Mouse (Mus musculus) heart, embryonic 11.5 days (tissue): ENCODE measurements at regions not wholly inside any gene's neighbourhood (a gene's known extent, or its start where the extent isn't known, plus 50 kb on each side); places are given as distances from the start of the nearest gene placed in this dataset.

Experiments used
- ATAC-seq: fragments of 200-750 bp; cut with Nextera tagmentation; replicated peaks from 2 replicates; pipeline ENCODE4 v1.8.0; 2017; ENCODE audit warnings: moderate library complexity; ENCODE audit not compliant: insufficient number of reproducible peaks, low FRiP score, low TSS enrichment
- H3K27ac ChIP-seq: fragments of 300-500 bp; sonication (generic); 2 replicates; pipeline ENCODE4 v1.5.1; 2014; ENCODE audit warnings: mild to moderate bottlenecking, low read depth, low read length
- H3K27me3 ChIP-seq: fragments of 300-500 bp; sonication (generic); 2 replicates; pipeline ENCODE4 v1.6.1; 2014; ENCODE audit warnings: mild to moderate bottlenecking, low read length, mixed read lengths; ENCODE audit not compliant: control insufficient read depth, insufficient read depth
- H3K36me3 ChIP-seq: fragments of 300-500 bp; sonication (generic); 2 replicates; pipeline ENCODE4 v1.6.1; 2014; ENCODE audit warnings: mild to moderate bottlenecking, low read length, moderate library complexity, mixed read lengths; ENCODE audit not compliant: control insufficient read depth, insufficient read depth
- H3K4me1 ChIP-seq: fragments of 300-500 bp; sonication (generic); 2 replicates; pipeline ENCODE4 v1.6.1; 2014; ENCODE audit warnings: low read length; ENCODE audit not compliant: control insufficient read depth, insufficient read depth
- H3K4me2 ChIP-seq: fragments of 300-500 bp; sonication (generic); 2 replicates; pipeline ENCODE4 v1.6.1; 2014; ENCODE audit warnings: mild to moderate bottlenecking, moderate library complexity
- H3K4me3 ChIP-seq: fragments of 300-500 bp; sonication (generic); 2 replicates; pipeline ENCODE4 v1.5.1; 2014; ENCODE audit warnings: low read depth, low read length
- H3K9ac ChIP-seq: fragments of 300-500 bp; sonication (generic); 2 replicates; pipeline ENCODE4 v1.6.1; 2014; ENCODE audit warnings: mild to moderate bottlenecking, low read depth, low read length, moderate library complexity
- H3K9me3 ChIP-seq: fragments of 300-500 bp; sonication (generic); replicated peaks from 2 replicates; pipeline ENCODE4 v1.6.1; 2016; ENCODE audit warnings: low read length; ENCODE audit not compliant: control insufficient read depth
- WGBS: fragments of 180-500 bp; shearing (Covaris S2); extraction: QIAGEN DNeasy Blood & Tissue Kit; methylation state at CpG from one replicate; pipeline ENCODE4 v1.1.7; 2014; ENCODE audit not compliant: insufficient replicate concordance; 5-methylcytosine and 5-hydroxymethylcytosine counted together

- Histone ChIP-seq H3K9ac (no peak overlapping the region), H3K4me1 (no peaks in the 10 kb centered on the region; the same call in 1 of the 2 replicates), H3K4me2 (no peak overlapping the region), H3K36me3 (no peaks in the 10 kb centered on the region), H3K4me3 (no peak overlapping the region), H3K9me3 (no peaks in the 10 kb centered on the region), H3K27ac (no peak overlapping the region), H3K27me3 (no peaks in the 10 kb centered on the region)
- no peak for ATAC-seq
- WGBS: 83% methylated on average over 2 of the region's 2 CpGs
Measured at GRCm38 (mm10) chr5:74927543-74927942, 117.0 kb downstream of the Chic2 start.

- Histone ChIP-seq H3K9me3 (no peaks in the 10 kb centered on the region; the same call in 1 of the 2 replicates), H3K4me3 (no peak overlapping the region), H3K9ac (no peak overlapping the region), H3K4me2 (no peak overlapping the region), H3K36me3 (no peaks in the 10 kb centered on the region), H3K4me1 (no peaks in the 10 kb centered on the region), H3K27ac (no peak overlapping the region), H3K27me3 (no peaks in the 10 kb centered on the region)
- 80% methylated on average over 10 of the region's 10 CpGs for WGBS
- no peak for ATAC-seq
Measured at GRCm38 (mm10) chr5:74925769-74926168, 118.8 kb downstream of the Chic2 start.

DNA sequence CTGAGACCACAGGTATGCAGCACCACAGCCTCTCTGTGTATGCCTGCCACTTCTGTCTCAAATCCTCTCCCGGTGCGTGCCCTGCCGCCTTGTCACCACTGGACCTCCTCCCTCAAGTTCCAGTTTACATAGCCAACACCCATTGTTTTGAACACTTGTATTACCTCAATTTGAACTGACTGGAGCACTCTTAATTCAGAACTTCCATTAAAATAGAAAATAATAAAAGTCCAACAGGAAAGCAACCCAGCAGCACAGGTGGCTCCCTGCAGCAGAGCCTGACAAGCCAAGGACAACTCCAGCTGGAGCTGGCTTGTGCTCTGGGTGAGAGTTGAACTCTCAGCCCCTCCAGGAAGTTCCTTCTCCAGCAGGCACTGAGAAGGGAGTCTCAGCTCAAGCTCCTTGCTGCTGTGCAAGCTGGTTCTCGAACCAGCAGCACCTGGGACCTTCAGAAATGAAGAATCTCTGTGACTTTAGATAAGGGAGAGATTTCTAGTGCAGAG is 120.5 kb downstream of the Chic2 start:
- H3K27me3 ChIP-seq: no peaks in the 10 kb centered on the region
- no peak overlapping the region for H3K27ac ChIP-seq
- H3K4me1 ChIP-seq: no peaks in the 10 kb centered on the region
- no peak overlapping the region for H3K4me3 ChIP-seq
- H3K9me3 ChIP-seq: no peaks in the 10 kb centered on the region; the same call in 1 of the 2 replicates
- no peak overlapping the region for H3K9ac ChIP-seq
- ATAC-seq: no peak
- no peak overlapping the region for H3K4me2 ChIP-seq
- no peaks in the 10 kb centered on the region for H3K36me3 ChIP-seq
- WGBS: 77% methylated on average over 4 of the region's 4 CpGs

DNA sequence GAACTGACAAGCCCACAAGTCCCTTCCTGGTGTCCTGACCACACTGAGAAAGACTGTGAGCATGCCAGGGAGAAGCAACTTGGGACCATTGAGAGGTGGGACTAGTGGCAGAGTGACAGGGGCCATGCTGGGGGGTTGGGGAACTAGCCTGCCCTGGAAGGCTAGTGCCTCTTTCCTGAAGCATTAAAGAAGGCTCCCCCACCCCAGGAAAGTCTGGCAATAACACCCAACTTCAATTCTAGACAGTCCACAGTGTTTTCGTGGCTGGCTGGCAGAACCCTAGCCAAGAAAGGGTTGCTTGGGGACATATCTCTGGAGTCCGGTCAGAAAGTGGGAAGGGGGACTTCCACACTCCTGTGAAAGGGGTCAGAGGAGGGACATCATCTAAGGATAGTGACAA is 121.2 kb downstream of the Chic2 start:
- Histone ChIP-seq H3K4me3 (no peak overlapping the region), H3K27ac (no peak overlapping the region), H3K4me1 (no peaks in the 10 kb centered on the region), H3K27me3 (no peaks in the 10 kb centered on the region), H3K9ac (no peak overlapping the region), H3K4me2 (no peak overlapping the region), H3K9me3 (no peaks in the 10 kb centered on the region; the same call in 1 of the 2 replicates), H3K36me3 (no peaks in the 10 kb centered on the region)
- no peak for ATAC-seq
- 72% methylated on average over 2 of the region's 2 CpGs for WGBS

- Histone ChIP-seq H3K9ac (no peak overlapping the region), H3K4me1 (no peaks in the 10 kb centered on the region), H3K4me2 (no peak overlapping the region), H3K27me3 (no peaks in the 10 kb centered on the region), H3K27ac (no peak overlapping the region), H3K36me3 (no peaks in the 10 kb centered on the region), H3K4me3 (no peak overlapping the region), H3K9me3 (no peaks in the 10 kb centered on the region; the same call in 1 of the 2 replicates)
- WGBS: 65% methylated on average over 6 of the region's 6 CpGs
- ATAC-seq: no peak
Measured at GRCm38 (mm10) chr5:74922881-74923280, 121.7 kb downstream of the Chic2 start.

GRCm38 (mm10) chr5:74920939-74921338 is 123.6 kb downstream of the Chic2 start:
- Histone ChIP-seq H3K27me3 (no peaks in the 10 kb centered on the region), H3K36me3 (no peaks in the 10 kb centered on the region), H3K27ac (no peak overlapping the region), H3K4me1 (no peaks in the 10 kb centered on the region), H3K4me3 (no peak overlapping the region), H3K9ac (no peak overlapping the region), H3K4me2 (no peak overlapping the region), H3K9me3 (no peaks in the 10 kb centered on the region; the same call in 1 of the 2 replicates)
- no peak for ATAC-seq
- WGBS: 17% methylated on average over 2 of the region's 2 CpGs

DNA sequence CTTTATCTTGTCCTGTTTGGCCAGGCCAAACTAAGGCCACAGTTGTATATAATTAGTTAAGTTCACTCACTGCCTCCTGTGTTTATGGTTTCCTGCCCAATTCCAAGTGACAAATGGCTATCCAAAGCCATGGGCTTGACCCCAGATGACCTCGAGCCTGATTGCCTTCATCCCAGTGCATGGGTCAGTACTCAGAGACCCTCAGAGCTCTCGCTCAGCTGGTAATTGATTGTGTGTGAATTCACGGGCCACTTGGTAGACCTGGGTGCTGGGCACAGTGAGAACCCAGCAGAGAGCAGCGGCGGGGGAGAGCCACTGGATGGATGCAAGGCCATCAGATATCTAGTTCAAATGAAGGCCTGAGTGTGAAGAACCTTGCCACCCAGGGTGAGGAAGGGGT is 124.1 kb downstream of the Chic2 start:
- Histone ChIP-seq H3K9ac (no peak overlapping the region), H3K36me3 (no peaks in the 10 kb centered on the region), H3K4me2 (no peak overlapping the region), H3K27ac (no peak overlapping the region), H3K27me3 (no peaks in the 10 kb centered on the region), H3K9me3 (no peaks in the 10 kb centered on the region; the same call in 1 of the 2 replicates), H3K4me3 (no peak overlapping the region), H3K4me1 (no peaks in the 10 kb centered on the region)
- 24% methylated on average over 5 of the region's 5 CpGs for WGBS
- no peak for ATAC-seq

DNA sequence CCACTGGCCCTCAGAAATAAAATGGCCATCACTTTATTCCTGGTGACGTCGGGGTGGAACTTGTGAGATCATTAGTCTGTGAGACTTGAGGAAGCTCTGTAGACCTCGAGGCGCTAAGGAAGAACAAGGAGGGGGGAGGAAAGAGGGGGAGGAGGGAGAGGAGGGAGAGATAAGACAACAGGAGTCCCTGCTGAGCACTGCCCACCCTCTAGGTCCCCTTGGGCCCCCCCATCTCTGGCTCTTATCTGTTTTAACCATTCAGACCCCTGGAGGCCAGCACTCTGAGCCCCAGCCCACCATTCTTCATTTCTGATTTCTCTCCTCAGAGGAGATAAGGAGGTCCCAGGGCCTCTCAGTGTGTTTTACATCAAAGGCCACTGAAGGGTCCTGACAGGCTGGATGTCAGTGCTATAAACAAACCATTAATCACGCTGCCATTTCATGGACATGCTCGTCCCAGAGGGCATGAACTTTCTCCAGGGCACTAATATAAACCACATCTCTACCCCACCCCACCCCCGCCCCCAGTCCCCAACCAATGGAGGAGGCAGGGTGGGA is 139.0 kb downstream of the Chic2 start:
- H3K4me3 ChIP-seq: no peak overlapping the region
- H3K27me3 ChIP-seq: no peaks in the 10 kb centered on the region
- H3K4me2 ChIP-seq: no peak overlapping the region
- H3K36me3 ChIP-seq: no peaks in the 10 kb centered on the region
- ATAC-seq: peak; percentile 67; the same call in 1 of the 2 replicates
- no peak overlapping the region for H3K9ac ChIP-seq
- peaks cover 16% of the 10 kb centered on the region for H3K4me1 ChIP-seq
- 0 out of 2 replicates have a peak, but pooled peaks cover 3% of the 10 kb centered on the region for H3K9me3 ChIP-seq
- H3K27ac ChIP-seq: 0 out of 2 replicates have a peak overlapping the region, but pooled peaks have one; percentile 16
- WGBS: 4% methylated on average over 7 of the region's 7 CpGs

DNA sequence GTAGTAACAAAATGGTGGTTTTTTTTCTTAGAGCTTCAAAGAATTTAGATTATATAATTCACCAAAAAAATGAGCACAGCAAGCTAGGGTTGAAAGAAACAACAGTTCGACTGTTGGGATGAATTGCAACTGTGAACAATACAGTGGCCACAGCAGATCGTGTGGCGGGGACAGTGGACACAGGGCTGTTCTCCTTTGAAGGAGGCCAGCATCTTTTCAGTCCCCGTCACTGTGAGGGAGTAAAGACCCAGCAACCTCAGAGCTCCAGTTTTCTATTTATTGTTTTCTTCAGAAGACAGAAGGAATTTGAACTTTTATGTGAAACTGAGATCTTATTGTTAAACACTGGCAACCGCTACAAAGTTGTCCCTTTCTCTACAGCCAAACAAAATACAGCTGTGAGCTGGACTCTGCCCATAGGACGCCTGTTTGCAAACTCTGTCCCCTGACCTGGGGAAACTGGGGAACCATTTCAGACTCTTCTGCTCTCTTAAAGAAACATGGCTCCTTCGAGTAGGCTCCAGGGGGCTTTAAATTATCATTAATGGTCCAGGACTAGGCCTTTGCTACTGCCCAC is 139.6 kb downstream of the Chic2 start:
- H3K4me3 ChIP-seq: no peak overlapping the region
- H3K27me3 ChIP-seq: no peaks in the 10 kb centered on the region
- H3K9me3 ChIP-seq: 0 out of 2 replicates have a peak, but pooled peaks cover 3% of the 10 kb centered on the region
- no peak overlapping the region for H3K4me2 ChIP-seq
- H3K9ac ChIP-seq: no peak overlapping the region
- no peaks in the 10 kb centered on the region for H3K36me3 ChIP-seq
- no peak for ATAC-seq
- 0 out of 2 replicates have a peak overlapping the region, but pooled peaks have one; percentile 16 for H3K27ac ChIP-seq
- 39% methylated on average over 7 of the region's 7 CpGs for WGBS
- peaks cover 16% of the 10 kb centered on the region for H3K4me1 ChIP-seq
